Mouse (Mus musculus) stomach, embryonic 14.5 days (tissue): ENCODE results near the gene Alk. TPM values are rescaled to one million over a fixed set of nuclear protein-coding genes. Genes with fewer than 3 reads are reported as not detected.
A peak's percentile ranks its signal among the peaks of the same experiment; 100 is the strongest.

Experiments
- ATAC-seq: fragments of 200-750 bp; cut with Nextera tagmentation; 2 replicates; pipeline ENCODE4 v1.8.0; 2017; ENCODE audit warnings: low read depth, moderate TSS enrichment; ENCODE audit not compliant: insufficient number of reproducible peaks, insufficient read depth, low FRiP score
- H3K27ac ChIP-seq: fragments of 300-500 bp; sonication (generic); 2 replicates; pipeline ENCODE4 v1.5.1; 2014; ENCODE audit warnings: mild to moderate bottlenecking, low read length, moderate library complexity, mixed read lengths
- H3K27me3 ChIP-seq: fragments of 300-500 bp; sonication (generic); 2 replicates; pipeline ENCODE4 v1.6.1; 2014; ENCODE audit warnings: low read length, control low read depth, mixed read lengths; ENCODE audit not compliant: control insufficient read depth, insufficient read depth
- H3K36me3 ChIP-seq: fragments of 300-500 bp; sonication (generic); 2 replicates; pipeline ENCODE4 v1.6.1; 2014; ENCODE audit warnings: mild to moderate bottlenecking, control low read depth, low read length, moderate library complexity, mixed read lengths; ENCODE audit not compliant: control insufficient read depth, insufficient read depth
- H3K4me1 ChIP-seq: fragments of 300-500 bp; sonication (generic); 2 replicates; pipeline ENCODE4 v1.6.1; 2014; ENCODE audit warnings: low read length, control low read depth, mixed read lengths; ENCODE audit not compliant: control insufficient read depth, insufficient read depth
- H3K4me2 ChIP-seq: fragments of 300-500 bp; sonication (generic); replicated peaks from 2 replicates; pipeline ENCODE4 v1.6.1; 2014; ENCODE audit warnings: low read depth, low read length, control low read depth
- H3K4me3 ChIP-seq: fragments of 300-500 bp; sonication (generic); 2 replicates; pipeline ENCODE4 v1.5.1; 2014; ENCODE audit warnings: low read depth, low read length, control low read depth
- H3K9ac ChIP-seq: fragments of 300-500 bp; sonication (generic); replicated peaks from 2 replicates; pipeline ENCODE4 v1.6.1; 2014; ENCODE audit warnings: low read depth, mild to moderate bottlenecking, control low read depth, low read length, moderate library complexity, mixed read lengths
- H3K9me3 ChIP-seq: fragments of 300-500 bp; sonication (generic); 2 replicates; pipeline ENCODE4 v1.6.1; 2016; ENCODE audit warnings: low read depth, low read length, control low read depth; ENCODE audit not compliant: control insufficient read depth
- WGBS: fragments of 180-500 bp; shearing (Covaris S2); extraction: QIAGEN DNeasy Blood & Tissue Kit; methylation state at CpG from one replicate; pipeline ENCODE4 v1.1.7; 2014; 5-methylcytosine and 5-hydroxymethylcytosine counted together
- polyA plus RNA-seq: library from polyadenylated mRNA; unstranded; fragments of >200 nt; fragmentation: Nextera tagmentation; extraction: Ambion mirVana; gene quantifications from 2 replicates; pipeline ENCODE4 v1.2.1, GENCODE M21; 2014

Gene Alk
- polyA plus RNA-seq, 1 experiment from 2014 or later, result 2.1 TPM

GRCm38 (mm10) chr17:71986998-71987397 is 617.4 kb downstream of the Alk start:
- Histone ChIP-seq H3K4me1 (peaks cover 22% of the 10 kb centered on the region), H3K27me3 (no peaks in the 10 kb centered on the region), H3K4me2 (no peak overlapping the region), H3K4me3 (no peak overlapping the region), H3K36me3 (no peaks in the 10 kb centered on the region), H3K27ac (no peak overlapping the region), H3K9ac (no peak overlapping the region), H3K9me3 (no peaks in the 10 kb centered on the region)
- no peak for ATAC-seq
- WGBS, result 53% methylated on average over 8 of the region's 8 CpGs

- H3K4me2 ChIP-seq, result no peak overlapping the region; the same call in 1 of the 2 replicates
- ATAC-seq, result no peak
- no peak overlapping the region for H3K27ac ChIP-seq
Measured at GRCm38 (mm10) chr17:71986456-71986855, 618.0 kb downstream of the Alk start.

DNA sequence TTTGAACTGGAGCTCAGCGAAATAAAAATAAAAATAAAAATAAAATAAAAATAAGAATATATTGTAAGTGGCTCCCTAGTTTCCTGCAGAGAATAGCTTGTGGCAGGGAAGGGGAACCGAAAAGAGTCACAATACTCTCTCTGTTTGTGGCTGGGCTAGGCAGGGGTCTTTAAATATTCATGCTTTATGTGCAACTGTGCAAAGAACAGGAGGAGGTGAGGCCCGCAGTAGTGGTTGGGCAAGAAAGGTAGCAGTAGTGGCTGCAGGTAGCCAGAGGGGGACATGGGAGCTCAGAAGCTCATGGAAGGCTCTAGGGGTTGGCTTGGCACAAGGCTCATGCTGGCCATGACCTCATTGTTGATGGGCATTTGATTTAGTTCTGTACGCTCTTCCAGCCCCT is 623.2 kb downstream of the Alk start:
- no peak overlapping the region for H3K9ac ChIP-seq
- peaks cover 6% of the 10 kb centered on the region; the same call in 1 of the 2 replicates for H3K4me1 ChIP-seq
- no peaks in the 10 kb centered on the region for H3K9me3 ChIP-seq
- H3K27me3 ChIP-seq, result no peaks in the 10 kb centered on the region
- H3K4me3 ChIP-seq, result no peak overlapping the region
- no peak overlapping the region for H3K27ac ChIP-seq
- H3K4me2 ChIP-seq, result no peak overlapping the region
- H3K36me3 ChIP-seq, result no peaks in the 10 kb centered on the region
- 68% methylated on average over 4 of the region's 4 CpGs for WGBS
- ATAC-seq, result no peak

More at GRCm38 (mm10) chr17:71986456-71986855, 618.0 kb downstream of the Alk start:
- H3K9me3 ChIP-seq, result no peaks in the 10 kb centered on the region
- WGBS, result 23% methylated on average over 9 of the region's 9 CpGs
- H3K4me1 ChIP-seq, result peaks cover 22% of the 10 kb centered on the region
- H3K27me3 ChIP-seq, result no peaks in the 10 kb centered on the region
- no peaks in the 10 kb centered on the region for H3K36me3 ChIP-seq
- no peak overlapping the region for H3K4me3 ChIP-seq
- H3K9ac ChIP-seq, result no peak overlapping the region

- no peaks in the 10 kb centered on the region for H3K27me3 ChIP-seq
- peaks cover 6% of the 10 kb centered on the region; the same call in 1 of the 2 replicates for H3K4me1 ChIP-seq
- no peaks in the 10 kb centered on the region for H3K36me3 ChIP-seq
- no peak overlapping the region for H3K4me3 ChIP-seq
- ATAC-seq, result peak; percentile 63; the same call in 1 of the 2 replicates
- WGBS, result 33% methylated on average over 3 of the region's 3 CpGs
- H3K27ac ChIP-seq, result peak overlapping the region; percentile 16; the same call in 1 of the 2 replicates
- no peak overlapping the region for H3K4me2 ChIP-seq
- no peak overlapping the region for H3K9ac ChIP-seq
- no peaks in the 10 kb centered on the region for H3K9me3 ChIP-seq
Measured at GRCm38 (mm10) chr17:71980518-71981145, 623.8 kb downstream of the Alk start.

GRCm38 (mm10) chr17:71979137-71979536 is 625.3 kb downstream of the Alk start:
- no peak overlapping the region for H3K9ac ChIP-seq
- peaks cover 6% of the 10 kb centered on the region; the same call in 1 of the 2 replicates for H3K4me1 ChIP-seq
- no peaks in the 10 kb centered on the region for H3K27me3 ChIP-seq
- H3K4me3 ChIP-seq, result no peak overlapping the region
- 72% methylated on average over 8 of the region's 8 CpGs for WGBS
- no peaks in the 10 kb centered on the region for H3K9me3 ChIP-seq
- H3K4me2 ChIP-seq, result no peak overlapping the region
- no peak overlapping the region for H3K27ac ChIP-seq
- ATAC-seq, result no peak
- H3K36me3 ChIP-seq, result no peaks in the 10 kb centered on the region

GRCm38 (mm10) chr17:71976661-71977060 is 627.8 kb downstream of the Alk start:
- no peaks in the 10 kb centered on the region for H3K9me3 ChIP-seq
- 79% methylated on average over 4 of the region's 4 CpGs for WGBS
- H3K27me3 ChIP-seq, result no peaks in the 10 kb centered on the region
- no peak overlapping the region for H3K27ac ChIP-seq
- H3K4me2 ChIP-seq, result no peak overlapping the region
- no peak overlapping the region for H3K4me3 ChIP-seq
- no peak for ATAC-seq
- no peak overlapping the region for H3K9ac ChIP-seq
- H3K36me3 ChIP-seq, result no peaks in the 10 kb centered on the region
- peaks cover 6% of the 10 kb centered on the region; the same call in 1 of the 2 replicates for H3K4me1 ChIP-seq

GRCm38 (mm10) chr17:71973704-71974103 is 630.7 kb downstream of the Alk start:
- Histone ChIP-seq H3K27ac (no peak overlapping the region), H3K9ac (no peak overlapping the region), H3K27me3 (no peaks in the 10 kb centered on the region), H3K4me2 (no peak overlapping the region), H3K4me1 (no peaks in the 10 kb centered on the region), H3K36me3 (no peaks in the 10 kb centered on the region), H3K4me3 (no peak overlapping the region), H3K9me3 (no peaks in the 10 kb centered on the region)
- 78% methylated on average over 7 of the region's 7 CpGs for WGBS
- no peak for ATAC-seq

DNA sequence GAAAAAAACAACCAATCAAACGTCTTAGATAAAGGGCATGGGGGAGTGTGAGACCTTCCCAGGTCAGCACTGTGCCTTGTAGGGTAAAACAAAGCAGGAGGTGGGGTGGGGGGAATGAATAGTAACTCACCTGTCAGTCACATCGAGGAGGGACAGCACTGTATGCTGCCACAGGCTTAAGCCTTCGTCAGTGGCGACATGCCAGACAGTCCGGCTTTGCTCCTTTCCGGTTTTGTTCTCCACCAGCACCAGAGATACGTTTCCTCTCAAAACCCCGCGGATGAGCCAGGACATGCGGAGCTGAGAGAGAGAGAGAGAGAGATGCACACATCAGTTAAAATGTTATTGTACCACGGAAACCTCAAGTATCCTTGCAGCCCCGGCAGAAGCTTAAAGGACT is 637.1 kb downstream of the Alk start:
- 73% methylated on average over 12 of the region's 12 CpGs for WGBS
- H3K27me3 ChIP-seq, result no peaks in the 10 kb centered on the region
- H3K4me1 ChIP-seq, result no peaks in the 10 kb centered on the region
- no peak overlapping the region for H3K9ac ChIP-seq
- no peaks in the 10 kb centered on the region for H3K36me3 ChIP-seq
- H3K4me2 ChIP-seq, result no peak overlapping the region
- ATAC-seq, result no peak
- no peak overlapping the region for H3K4me3 ChIP-seq
- no peak overlapping the region for H3K27ac ChIP-seq
- no peaks in the 10 kb centered on the region for H3K9me3 ChIP-seq
